Mouse (Mus musculus): ENCODE results near the gene Csdc2. TPM values are rescaled to one million over a fixed set of nuclear protein-coding genes. Genes with fewer than 3 reads are reported as not detected.

Gene Csdc2
- total RNA-seq, 2 experiments from 2014 or later: 39.6 to 60.9 TPM

- intact Hi-C loops (cut with DNase I): no loop called here
- DNase-seq: no peak
These were observed 43.8 kb downstream of the Csdc2 start, which contains the start of gene 1700029P11Rik for GRCm38 (mm10) chr15:81980321-81980720. Gene 1700029P11Rik (plus strand): TSS chr15:81980540.

- no peak for DNase-seq
- intact Hi-C loops (cut with DNase I): no loop called here
These were observed 45.6 kb downstream of the Csdc2 start for GRCm38 (mm10) chr15:81982173-81982572.

GRCm38 (mm10) chr15:81985267-81986161 is 49.0 kb downstream of the Csdc2 start:
- no peak for DNase-seq
- intact Hi-C loops (cut with DNase I): no loop called here

- intact Hi-C loops (cut with DNase I): no loop called here
- no peak for DNase-seq
These were observed 51.1 kb downstream of the Csdc2 start, which contains the start of gene Xrcc6 for GRCm38 (mm10) chr15:81987646-81988045. Gene Xrcc6 (plus strand): TSS chr15:81987835.

GRCm38 (mm10) chr15:81989371-81990062 is 53.0 kb downstream of the Csdc2 start:
- intact Hi-C loops (cut with DNase I): loop anchor here (1.0 to 10.0 kb wide), 3 partner anchors 29 to 165 kb away; partner anchors contain the start of gene Pmm1
- peak; percentile 86 to 93 for DNase-seq

- intact Hi-C loops (cut with DNase I): loop anchor here (10.0 kb wide), 2 partner anchors 46 to 166 kb away; no protein-coding TSS in a partner anchor
- peak; percentile 6 to 17 for DNase-seq
These were observed 54.0 kb downstream of the Csdc2 start for GRCm38 (mm10) chr15:81990549-81990948.

- intact Hi-C loops (cut with DNase I): loop anchor here (10.0 kb wide), 2 partner anchors 49 to 169 kb away; no protein-coding TSS in a partner anchor
- no peak for DNase-seq
These were observed 57.4 kb downstream of the Csdc2 start for GRCm38 (mm10) chr15:81993992-81994391.

Other genes with a start within 250 kb of the Csdc2 start
- 1 to 10 TPM; 1.0 to 1.1 TPM for gene Chadl, start 239.5 kb upstream of the Csdc2 start, total RNA-seq (2021)
- gene Zc3h7b, start 191.7 kb upstream of the Csdc2 start, total RNA-seq (2021): 10 to 100 TPM; 74.9 to 78.7 TPM
- 10 to 100 TPM; 28.1 to 35.2 TPM for gene Rangap1, start 191.2 kb upstream of the Csdc2 start, total RNA-seq (2021)
- 10 to 100 TPM; 69.3 to 93.0 TPM for gene Tef, start 134.3 kb upstream of the Csdc2 start, total RNA-seq (2021)
- gene Tob2, start 78.0 kb upstream of the Csdc2 start, total RNA-seq (2021): 100 to 1,000 TPM; 119 to 131 TPM
- 10 to 100 TPM; 41.4 to 44.2 TPM for gene Phf5a, start 64.8 kb upstream of the Csdc2 start, total RNA-seq (2021)
- 1,000 to 10,000 TPM; 2,092 to 2,100 TPM for gene Aco2, start 64.5 kb upstream of the Csdc2 start, total RNA-seq (2021)
- gene Polr3h, start 10.5 kb upstream of the Csdc2 start, total RNA-seq (2021): 1 to 10 TPM; 7.5 to 7.9 TPM
- 10 to 100 TPM; 23.0 to 28.8 TPM for gene Pmm1, start 24.2 kb downstream of the Csdc2 start, total RNA-seq (2021)
- not detected for gene 1700029P11Rik, start 43.8 kb downstream of the Csdc2 start, total RNA-seq (2021)
- 10 to 100 TPM; 20.4 to 27.0 TPM for gene Xrcc6, start 51.1 kb downstream of the Csdc2 start, total RNA-seq (2021)
- gene Desi1, start 97.1 kb downstream of the Csdc2 start, total RNA-seq (2021): 10 to 100 TPM; 22.6 to 27.9 TPM
- gene Snu13, start 110.8 kb downstream of the Csdc2 start, total RNA-seq (2021): 10 to 100 TPM; 48.6 to 53.8 TPM
- gene 4930407I10Rik, start 122.4 kb downstream of the Csdc2 start, total RNA-seq (2021): not detected
- gene Mei1, start 133.2 kb downstream of the Csdc2 start, total RNA-seq (2021): not detected
- 1 to 10 TPM; 4.8 to 5.8 TPM for gene Ccdc134, start 191.2 kb downstream of the Csdc2 start, total RNA-seq (2021)
- gene Srebf2, start 210.4 kb downstream of the Csdc2 start, total RNA-seq (2021): 10 to 100 TPM; 18.7 to 22.6 TPM

All from heart, postnatal 14 days (tissue).